Mouse (Mus musculus) limb, embryonic 14.5 days (tissue): ENCODE results near the gene Rtn2. TPM values are rescaled to one million over a fixed set of nuclear protein-coding genes. Genes with fewer than 3 reads are reported as not detected.
"Not testable (repeated sequence)": the region's sequence is repeated elsewhere in the genome, so short reads cannot be mapped to it uniquely, and the experiment has no call there.

Source experiments
- ATAC-seq: fragments of 200-750 bp; cut with Nextera tagmentation; 2 replicates; pipeline ENCODE4 v1.8.0; 2017; ENCODE audit warnings: low read depth, moderate number of reproducible peaks, moderate TSS enrichment; ENCODE audit not compliant: low FRiP score
- DNase-seq: peaks from one replicate; pipeline ENCODE4 v3.0.0-alpha.2; 2015; ENCODE audit warnings: low spot score
- H3K27ac ChIP-seq: fragments of 300-500 bp; sonication (generic); replicated peaks from 2 replicates; pipeline ENCODE4 v1.5.1; 2014; ENCODE audit warnings: low read depth, mild to moderate bottlenecking, low read length, moderate library complexity, mixed read lengths
- H3K27me3 ChIP-seq: fragments of 300-500 bp; sonication (generic); 2 replicates; pipeline ENCODE4 v1.6.1; 2014; ENCODE audit warnings: low read length, mixed read lengths; ENCODE audit not compliant: control insufficient read depth, insufficient read depth
- H3K36me3 ChIP-seq: fragments of 300-500 bp; sonication (generic); 2 replicates; pipeline ENCODE4 v1.6.1; 2014; ENCODE audit warnings: mild to moderate bottlenecking, low read length, moderate library complexity, mixed read lengths; ENCODE audit not compliant: control insufficient read depth, insufficient read depth
- H3K4me1 ChIP-seq: fragments of 300-500 bp; sonication (generic); 2 replicates; pipeline ENCODE4 v1.6.1; 2014; ENCODE audit warnings: antibody characterized with exemption, low read length, mixed read lengths; ENCODE audit not compliant: control insufficient read depth, insufficient read depth
- H3K4me2 ChIP-seq: fragments of 300-500 bp; sonication (generic); replicated peaks from 2 replicates; pipeline ENCODE4 v1.6.1; 2014; ENCODE audit warnings: low read depth, mild to moderate bottlenecking, low read length, moderate library complexity; ENCODE audit not compliant: severe bottlenecking
- H3K4me3 ChIP-seq: fragments of 300-500 bp; sonication (generic); replicated peaks from 2 replicates; pipeline ENCODE4 v1.5.1; 2014; ENCODE audit warnings: low read length
- H3K9ac ChIP-seq: fragments of 300-500 bp; sonication (generic); 2 replicates; pipeline ENCODE4 v1.6.1; 2014; ENCODE audit warnings: mild to moderate bottlenecking, low read depth, low read length, moderate library complexity; ENCODE audit not compliant: severe bottlenecking
- H3K9me3 ChIP-seq: fragments of 300-500 bp; sonication (generic); 2 replicates; pipeline ENCODE4 v1.6.1; 2016; ENCODE audit warnings: low read length; ENCODE audit not compliant: control insufficient read depth
- POLR2A ChIP-seq: fragments of 200-500 bp; IDR thresholded peaks from 2 replicates; pipeline ENCODE4 v1.8.0; 2012; ENCODE audit warnings: inconsistent platforms, mild to moderate bottlenecking, moderate library complexity, borderline replicate concordance; ENCODE audit not compliant: insufficient read depth, insufficient read length; ENCODE audit errors: extremely low read depth
- WGBS: fragments of 180-500 bp; shearing (Covaris S2); extraction: QIAGEN DNeasy Blood & Tissue Kit; methylation state at CpG from one replicate; pipeline ENCODE4 v1.1.7; 2014; 5-methylcytosine and 5-hydroxymethylcytosine counted together
- polyA plus RNA-seq, 2 experiments: library from polyadenylated mRNA; depleted of rRNA in 1 of 2; stranded (reverse) in 1 of 2; unstranded in 1 of 2; fragments of >200 nt; fragmentation: Nextera tagmentation in 1 of 2; extraction: Ambion mirVana in 1 of 2; gene quantifications; 2 replicates each; pipeline versions ENCODE4 v1.2.1 to v1.2.3; 2012 to 2014

The Rtn2 gene
- polyA plus RNA-seq, 2 experiments = 30.6 to 44.3 TPM

GRCm38 (mm10) chr7:19272173-19272764 is 10.2 kb upstream of the Rtn2 start:
- WGBS = under 1% methylated on average over 34 of the region's 36 CpGs

GRCm38 (mm10) chr7:19276253-19276652 is 6.2 kb upstream of the Rtn2 start:
- DNase-seq = no peak
- Histone ChIP-seq H3K27ac (no peak overlapping the region), H3K4me2 (no peak overlapping the region), H3K4me3 (no peak overlapping the region), H3K27me3 (peaks cover 36% of the 10 kb centered on the region), H3K4me1 (no peaks in the 10 kb centered on the region), H3K9ac (no peak overlapping the region), H3K36me3 (no peaks in the 10 kb centered on the region), H3K9me3 (no peaks in the 10 kb centered on the region)
- WGBS = 50% methylated on average over 4 of the region's 4 CpGs
- ATAC-seq = no peak
- TF ChIP-seq POLR2A = no peak

More at GRCm38 (mm10) chr7:19272173-19272764, 10.2 kb upstream of the Rtn2 start:
- peak; percentile 82 for ATAC-seq
- peak; percentile 80 for DNase-seq
- H3K4me1 ChIP-seq = peaks cover 18% of the 10 kb centered on the region
- peak overlapping the region; percentile 97 for H3K4me2 ChIP-seq
- peaks cover 7% of the 10 kb centered on the region for H3K36me3 ChIP-seq
- H3K27ac ChIP-seq = peak overlapping the region; percentile 76
- no peaks in the 10 kb centered on the region for H3K9me3 ChIP-seq
- 0 out of 2 replicates have a peak, but pooled peaks have one; percentile 16 for TF ChIP-seq POLR2A
- H3K9ac ChIP-seq = peak overlapping the region; percentile 77
- H3K4me3 ChIP-seq = peak overlapping the region; percentile 92
- H3K27me3 ChIP-seq = no peaks in the 10 kb centered on the region

GRCm38 (mm10) chr7:19279052-19279451 is 3.4 kb upstream of the Rtn2 start:
- Histone ChIP-seq H3K36me3 (no peaks in the 10 kb centered on the region), H3K27me3 (peaks cover 37% of the 10 kb centered on the region), H3K9ac (no peak overlapping the region), H3K9me3 (no peaks in the 10 kb centered on the region), H3K27ac (no peak overlapping the region), H3K4me1 (peaks cover 5% of the 10 kb centered on the region; the same call in 1 of the 2 replicates), H3K4me2 (peak overlapping the region; percentile 25; the same call in 1 of the 2 replicates), H3K4me3 (peak overlapping the region; percentile 19; the same call in 1 of the 2 replicates)
- WGBS = 2% methylated on average over 29 of the region's 34 CpGs
- no peak for DNase-seq
- no peak for TF ChIP-seq POLR2A
- ATAC-seq = no peak

GRCm38 (mm10) chr7:19279581-19280114 is 2.8 kb upstream of the Rtn2 start, which contains the start of gene Ppm1n:
Ppm1n (minus strand) TSS chr7:19280064.
- WGBS = 2% methylated on average over 35 of the region's 46 CpGs
- Histone ChIP-seq H3K27ac (no peak within 1 kb of the TSS), H3K4me2 (peak within 1 kb of the TSS; percentile 25; the same call in 1 of the 2 replicates), H3K36me3 (no peaks in the 10 kb centered on the region), H3K9me3 (no peaks in the 10 kb centered on the region), H3K27me3 (peaks cover 37% of the 10 kb centered on the region), H3K9ac (no peak within 1 kb of the TSS), H3K4me3 (peak within 1 kb of the TSS; percentile 19), H3K4me1 (peaks cover 5% of the 10 kb centered on the region; the same call in 1 of the 2 replicates)
- DNase-seq (no peak), ATAC-seq (no peak)
- no peak for TF ChIP-seq POLR2A

DNA sequence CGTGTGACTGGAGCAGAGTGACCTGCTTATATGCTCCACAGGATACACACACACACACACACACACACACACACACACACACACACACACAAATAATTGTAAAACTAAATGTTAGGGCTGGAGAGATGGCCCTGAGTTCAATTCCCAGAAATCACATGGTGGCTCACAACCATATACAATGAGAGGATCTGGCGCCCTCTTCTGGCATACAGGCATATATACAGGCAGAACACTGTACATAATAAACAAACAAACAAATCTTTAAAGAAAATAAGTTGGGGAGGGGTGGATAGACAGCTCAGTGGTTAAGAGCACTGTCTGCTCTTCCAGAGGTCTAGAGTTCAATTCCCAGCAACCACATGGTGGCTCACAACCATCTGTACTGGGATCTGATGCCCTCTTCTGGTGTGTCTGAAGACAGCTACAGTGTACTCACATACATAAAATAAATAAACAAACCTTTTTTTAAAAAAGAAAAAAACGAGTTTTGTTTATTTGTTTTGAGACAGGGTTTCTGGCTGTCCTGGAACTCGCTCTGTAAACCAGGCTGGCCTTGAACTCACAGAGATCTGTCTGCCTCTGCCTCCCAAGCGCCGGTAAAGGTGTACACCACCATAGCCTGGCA is 632 bp upstream of the Rtn2 start:
- H3K27me3 ChIP-seq = peaks cover 37% of the 10 kb centered on the region
- not testable (repeated sequence) for H3K9me3 ChIP-seq, H3K4me1 ChIP-seq, H3K36me3 ChIP-seq, ATAC-seq, H3K27ac ChIP-seq, H3K9ac ChIP-seq, DNase-seq
- peak overlapping the region; percentile 98 for H3K4me2 ChIP-seq
- 37% methylated on average over 6 of the region's 6 CpGs for WGBS
- peak overlapping the region; percentile 52; the same call in 1 of the 2 replicates for H3K4me3 ChIP-seq
